Mouse (Mus musculus) testis, postnatal 14 days (tissue): ENCODE data around the gene Lmf2.

Experiments used
- DNase-seq: peaks from one replicate; pipeline ENCODE4 v3.0.0; 2021; ENCODE audit warnings: low spot score

The Lmf2 gene

GRCm38 (mm10) chr15:89372068-89372467 is 16.6 kb upstream of the Lmf2 start:
- DNase-seq, result no peak

- no peak for DNase-seq
Measured at GRCm38 (mm10) chr15:89365141-89365551, 9.7 kb upstream of the Lmf2 start.

GRCm38 (mm10) chr15:89363051-89363450 is 7.6 kb upstream of the Lmf2 start:
- DNase-seq, result no peak

DNA sequence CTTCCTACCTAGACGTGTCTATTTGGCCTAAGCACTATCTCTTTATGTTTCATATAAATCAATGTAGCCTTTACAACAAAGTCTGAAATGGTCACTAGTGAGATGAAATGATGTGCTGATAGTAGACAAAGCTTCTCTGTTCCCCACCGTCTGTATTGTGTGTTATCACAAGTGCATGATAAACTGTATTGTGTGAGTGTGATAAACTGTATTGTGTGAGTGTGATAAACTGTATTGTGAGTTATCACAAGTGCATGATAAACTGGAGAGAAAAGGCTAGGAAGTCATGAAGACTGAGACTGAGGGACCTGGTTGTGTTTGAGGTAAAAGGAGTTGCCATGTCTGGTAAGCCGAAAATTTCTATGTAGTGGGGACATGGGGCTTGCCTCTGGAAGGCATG is 3.3 kb upstream of the Lmf2 start:
- no peak for DNase-seq

DNA sequence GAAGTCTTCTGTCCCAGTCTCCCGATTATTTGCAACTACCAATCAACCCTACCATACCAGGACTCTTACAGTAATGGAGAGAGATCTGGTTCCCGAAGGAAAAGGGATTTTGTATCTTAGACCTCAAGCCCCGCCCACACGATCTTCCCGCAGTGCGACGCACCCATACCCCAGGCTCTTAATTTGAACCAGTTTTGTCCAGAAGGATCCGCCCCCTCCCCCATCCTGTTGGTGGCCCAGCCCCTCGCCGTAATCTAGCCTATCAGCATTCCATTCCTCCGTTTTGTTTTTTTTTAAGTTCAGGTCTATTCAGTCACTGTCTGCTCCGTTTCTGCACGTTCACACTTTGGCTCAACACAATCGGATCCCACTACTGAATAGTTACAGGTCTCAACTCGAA is 913 bp upstream of the Lmf2 start:
- DNase-seq, result peak; percentile 84

DNA sequence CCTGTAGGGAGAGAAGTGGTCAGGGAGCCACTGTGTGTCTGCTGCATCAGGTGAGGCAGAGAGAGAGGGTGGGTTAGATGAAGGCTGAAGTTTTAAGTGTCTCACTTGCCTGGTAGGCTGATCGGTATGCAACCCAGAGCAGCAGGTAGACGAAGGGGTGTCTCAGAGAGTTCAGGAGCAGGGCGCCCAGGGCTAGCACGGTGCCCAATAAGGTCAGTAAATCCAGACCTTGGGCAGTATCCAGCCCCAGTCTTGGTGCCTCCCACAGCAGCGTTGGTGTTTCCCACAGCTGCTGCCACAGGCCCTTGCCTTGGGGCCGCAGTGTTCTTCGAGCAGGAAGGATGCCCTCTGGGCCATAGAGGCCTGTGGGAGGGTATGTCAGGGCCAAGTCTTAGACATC is 1.0 kb downstream of the Lmf2 start:
- no peak for DNase-seq

DNA sequence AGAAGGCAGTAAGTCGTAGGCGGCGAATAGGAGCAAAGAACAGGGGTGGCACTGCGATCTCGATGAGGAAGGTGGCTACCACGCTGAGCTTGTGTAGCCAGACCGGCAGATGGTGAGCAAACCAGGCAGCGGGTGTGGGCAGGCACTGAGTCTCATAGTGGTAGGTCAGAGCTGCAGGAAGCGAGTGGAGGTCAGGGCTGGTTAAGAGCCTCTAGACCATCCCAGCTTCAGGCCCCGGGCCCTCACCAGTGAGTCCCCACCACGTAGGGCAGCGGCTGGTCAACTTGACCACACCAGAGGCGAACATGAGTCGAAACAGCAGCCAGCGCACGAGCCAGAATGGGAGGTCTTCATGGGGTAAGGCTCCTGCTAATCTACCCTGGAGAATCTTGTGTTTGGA is 1.6 kb downstream of the Lmf2 start:
- DNase-seq, result no peak

GRCm38 (mm10) chr15:89352795-89353194 is 2.7 kb downstream of the Lmf2 start:
- no peak for DNase-seq

GRCm38 (mm10) chr15:89352054-89352453 is 3.4 kb downstream of the Lmf2 start:
- no peak for DNase-seq

DNA sequence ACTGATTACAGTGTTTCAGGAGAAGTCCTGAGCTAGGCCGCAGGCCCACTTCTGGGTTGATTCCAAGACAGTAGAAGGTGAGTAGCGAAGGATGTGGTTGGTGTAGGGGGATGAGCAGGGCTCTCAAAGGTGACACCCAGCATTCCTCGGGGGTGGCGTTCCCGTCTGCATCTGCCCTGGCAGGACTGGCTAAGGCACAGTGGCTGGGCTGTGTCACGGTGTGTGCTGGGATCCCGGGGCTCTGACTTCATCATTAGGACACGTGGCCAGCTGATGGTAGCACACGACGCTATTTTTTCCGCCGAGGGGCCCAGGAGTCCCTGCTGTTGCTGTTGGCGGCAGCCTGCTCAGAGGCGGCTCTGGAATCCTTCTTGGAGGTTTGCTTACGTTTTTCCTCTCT is 4.2 kb downstream of the Lmf2 start:
- no peak for DNase-seq

- DNase-seq, result no peak
Measured at GRCm38 (mm10) chr15:89350447-89350846, 5.0 kb downstream of the Lmf2 start.

DNA sequence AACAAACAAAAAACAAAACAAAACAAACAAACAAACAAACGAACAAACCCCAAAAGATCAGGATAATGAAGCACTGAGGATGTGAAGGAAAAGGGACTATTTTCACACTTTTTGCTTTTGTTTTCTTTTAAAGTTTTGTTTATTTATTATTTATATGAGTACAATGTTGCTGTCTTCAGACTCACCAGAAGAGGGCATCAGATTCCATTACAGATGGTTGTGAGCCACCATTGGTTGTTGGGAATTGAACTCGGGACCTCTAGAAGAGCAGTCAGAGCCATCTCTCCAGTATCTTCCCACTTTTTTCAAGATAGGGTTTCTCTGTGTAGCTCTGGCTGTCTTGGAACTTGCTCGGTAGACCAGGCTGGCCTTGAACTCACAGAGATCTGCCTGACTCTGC is 12.1 kb downstream of the Lmf2 start:
- DNase-seq, result no peak

GRCm38 (mm10) chr15:89341678-89342077 is 13.8 kb downstream of the Lmf2 start:
- DNase-seq, result no peak

- no peak for DNase-seq
Measured at GRCm38 (mm10) chr15:89340136-89340535, 15.3 kb downstream of the Lmf2 start.

GRCm38 (mm10) chr15:89339696-89340095 is 15.8 kb downstream of the Lmf2 start:
- DNase-seq, result no peak

- no peak for DNase-seq
Measured at GRCm38 (mm10) chr15:89336422-89336821, 19.0 kb downstream of the Lmf2 start.

- DNase-seq, result no peak
Measured at GRCm38 (mm10) chr15:89334774-89335537, 20.5 kb downstream of the Lmf2 start.

- DNase-seq, result no peak
Measured at GRCm38 (mm10) chr15:89334271-89334670, 21.2 kb downstream of the Lmf2 start, which contains the start of gene Miox. TSS of gene Miox (plus strand) at chr15:89334398.

GRCm38 (mm10) chr15:89326441-89326840 is 29.0 kb downstream of the Lmf2 start:
- DNase-seq, result no peak

GRCm38 (mm10) chr15:89323656-89324055 is 31.8 kb downstream of the Lmf2 start:
- DNase-seq, result no peak

GRCm38 (mm10) chr15:89322670-89323522 is 32.6 kb downstream of the Lmf2 start, which contains the start of gene Adm2:
TSS of gene Adm2 (plus strand) at chr15:89322720.
- DNase-seq, result no peak

- no peak for DNase-seq
Measured at GRCm38 (mm10) chr15:89321264-89321663, 34.2 kb downstream of the Lmf2 start.

GRCm38 (mm10) chr15:89316146-89316545 is 39.3 kb downstream of the Lmf2 start:
- DNase-seq, result no peak
